Mouse (Mus musculus): ENCODE measurements around the gene Ptch2.

DNA sequence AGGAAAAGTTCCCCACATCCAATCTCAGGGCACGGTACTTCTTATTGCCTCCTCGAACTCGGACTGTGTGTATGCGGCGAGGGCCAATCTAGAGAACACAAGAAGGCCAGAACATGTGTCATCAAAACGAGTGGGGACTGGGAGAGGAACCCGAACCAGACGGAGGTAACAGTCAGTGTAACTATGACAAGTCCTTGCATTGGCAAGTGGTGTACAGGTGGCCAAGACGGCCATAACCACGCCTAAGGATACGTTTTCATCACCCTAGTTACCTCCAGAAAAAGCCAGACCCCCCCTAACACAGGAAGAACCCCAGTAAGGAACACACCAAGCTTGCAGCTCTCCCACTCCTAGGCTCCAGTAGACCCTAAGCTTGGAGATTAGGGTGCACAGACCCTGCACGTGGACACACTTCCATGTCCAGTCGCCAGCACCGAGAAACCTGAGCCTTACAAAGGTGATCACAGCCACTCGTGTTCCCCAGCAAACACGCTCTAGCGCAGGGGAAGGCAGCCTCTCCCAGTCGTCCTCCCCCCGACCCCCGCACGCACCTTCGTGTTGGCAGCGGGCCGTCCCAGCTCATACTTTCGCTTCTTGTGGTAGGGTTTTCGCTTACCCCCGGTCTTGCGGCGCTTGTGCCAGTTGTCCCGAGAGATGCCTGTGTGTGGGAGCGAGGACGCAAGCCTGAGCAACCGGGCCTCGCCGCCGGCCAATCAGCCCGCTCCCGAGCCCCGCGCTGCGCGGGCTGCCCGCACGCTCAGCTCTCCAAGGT is 59.3 kb downstream of the Ptch2 start:
- TF ChIP-seq GATA1 (IDR thresholded peaks at IDR 0.05; ENCODE audit: borderline replicate concordance, low read length): no peak
- TF ChIP-seq FLI1 (IDR thresholded peaks at IDR 0.05; ENCODE audit: low read length): no peak

Measured in megakaryocyte, embryonic 14.5 days (primary cell).